8 mouse cellular contexts compared by ENCODE assay signal in genomic region chr3:38887381-38887991, GRCm38 (mm10). TPM values are rescaled to one million over a fixed set of nuclear protein-coding genes. Genes with fewer than 3 reads are reported as not detected.
A peak's percentile ranks its signal among the peaks of the same experiment; 100 is the strongest.
DNase-seq lines count a peak whose midpoint lies in the region; ATAC-seq and TF ChIP-seq lines count a peak whose summit lies in the region.

No protein-coding gene starts in this region.

- WGBS in spleen, adult 2 months, result 3% methylated on average over 47 of the region's 47 CpGs
- WGBS in embryonic facial prominence, embryonic 10.5 days, result 1% methylated on average over 47 of the region's 47 CpGs
- under 1% methylated on average over 47 of the region's 47 CpGs for WGBS in kidney, adult 2 months
- under 1% methylated on average over 47 of the region's 47 CpGs for WGBS in liver, embryonic 12.5 days (ENCODE audit: insufficient replicate concordance)

- H3K36me3 ChIP-seq in spleen, adult 2 months (ENCODE audit: control insufficient read depth, insufficient read depth, low read length), result no peaks in the 10 kb centered on the region
- peaks cover 46% of the 10 kb centered on the region for H3K36me3 ChIP-seq in embryonic facial prominence, embryonic 10.5 days (replicated peaks)
- no peaks in the 10 kb centered on the region for H3K36me3 ChIP-seq in kidney, adult 2 months (ENCODE audit: control insufficient read depth, insufficient read depth, low read length)
- H3K36me3 ChIP-seq in liver, embryonic 12.5 days, result no peaks in the 10 kb centered on the region

- ATAC-seq in liver, embryonic 12.5 days, result no peak

- TF ChIP-seq CTCF in spleen, adult 2 months (IDR thresholded peaks at IDR 0.05; ENCODE audit: extremely low read depth, insufficient read depth, insufficient read length, insufficient replicate concordance), result no peak
- no peak; the same call in 1 of the 2 replicates for TF ChIP-seq CTCF in kidney, adult 2 months (conservative IDR thresholded peaks at IDR 0.05; ENCODE audit: insufficient read depth, insufficient read length, low read depth, low read length)

- peak overlapping the region; percentile 18; the same call in 1 of the 2 replicates for H3K4me3 ChIP-seq in spleen, adult 2 months (ENCODE audit: extremely low read depth, insufficient read depth, insufficient read length)
- peak overlapping the region; percentile 73 for H3K4me3 ChIP-seq in embryonic facial prominence, embryonic 10.5 days
- peak overlapping the region; percentile 57 for H3K4me3 ChIP-seq in kidney, adult 2 months (ENCODE audit: insufficient read depth, low read depth, low read length)
- H3K4me3 ChIP-seq in liver, embryonic 12.5 days, result peak overlapping the region; percentile 61

- no peak overlapping the region for H3K27ac ChIP-seq in spleen, adult 2 months (ENCODE audit: insufficient read depth, low read length)
- H3K27ac ChIP-seq in embryonic facial prominence, embryonic 10.5 days (replicated peaks), result peak overlapping the region; percentile 93
- no peak overlapping the region for H3K27ac ChIP-seq in kidney, adult 2 months (ENCODE audit: insufficient read depth, low read depth, low read length)
- H3K27ac ChIP-seq in liver, embryonic 12.5 days, result no peak overlapping the region

- peak overlapping the region; percentile 72 for H3K4me2 ChIP-seq in liver, embryonic 12.5 days

- no peak for TF ChIP-seq POLR2A in spleen, adult 2 months (IDR thresholded peaks at IDR 0.05; ENCODE audit: low read depth, low read length)
- TF ChIP-seq POLR2A in kidney, adult 2 months (IDR thresholded peaks at IDR 0.05; ENCODE audit: low read depth, low read length), result no peak

- H3K4me1 ChIP-seq in spleen, adult 2 months (ENCODE audit: control insufficient read depth, insufficient read depth, insufficient read length), result peaks cover 15% of the 10 kb centered on the region
- H3K4me1 ChIP-seq in embryonic facial prominence, embryonic 10.5 days, result peaks cover 57% of the 10 kb centered on the region
- no peaks in the 10 kb centered on the region for H3K4me1 ChIP-seq in kidney, adult 2 months (ENCODE audit: control insufficient read depth, insufficient read depth, low read length)
- peaks cover 22% of the 10 kb centered on the region for H3K4me1 ChIP-seq in liver, embryonic 12.5 days

- H3K9me3 ChIP-seq in embryonic facial prominence, embryonic 10.5 days, result peaks cover 13% of the 10 kb centered on the region
- no peaks in the 10 kb centered on the region for H3K9me3 ChIP-seq in liver, embryonic 12.5 days (replicated peaks)

- DNase-seq in spleen, adult 2 months (ENCODE audit: low read depth in 1 of 2, low spot score in 2 of 2), result no peak
- DNase-seq in spleen, adult 18-20 months, result no peak
- DNase-seq in embryonic facial prominence, embryonic 10.5 days (ENCODE audit: low spot score), result peak; percentile 72
- peak; percentile 43 to 60 for DNase-seq in heart, adult 9 months (ENCODE audit: low spot score in 2 of 2)
- DNase-seq in kidney, adult 2 months, result peak; percentile 61
- DNase-seq in neural tube, embryonic 10.5 days (ENCODE audit: extremely low spot score, low spot score), result peak; percentile 69
- peak; percentile 63 for DNase-seq in thymus, postnatal 4 days

- peaks cover 17% of the 10 kb centered on the region for H3K27me3 ChIP-seq in spleen, adult 2 months (ENCODE audit: control insufficient read depth, insufficient read depth, low read length)
- peaks cover 30% of the 10 kb centered on the region for H3K27me3 ChIP-seq in embryonic facial prominence, embryonic 10.5 days (replicated peaks; ENCODE audit: low read depth, poor library complexity, severe bottlenecking)
- H3K27me3 ChIP-seq in kidney, adult 2 months (replicated peaks; ENCODE audit: control insufficient read depth, insufficient read depth, low read length), result no peaks in the 10 kb centered on the region
- peaks cover 51% of the 10 kb centered on the region for H3K27me3 ChIP-seq in liver, embryonic 12.5 days (replicated peaks)

- H3K9ac ChIP-seq in liver, embryonic 12.5 days, result 0 out of 2 replicates have a peak overlapping the region, but pooled peaks have one; percentile 19

RNA-seq across cellular contexts. Expression of gene Fat4, which starts 0.7 kb away (rescaled TPM):
- polyA plus RNA-seq in spleen, adult 2 months (2012; rRNA removed), result 0.83 and 0.90 TPM in 2 replicates
- polyA plus RNA-seq in embryonic facial prominence, embryonic 10.5 days (2016; fragmentation: Nextera tagmentation; extraction: Ambion mirVana), result 7.1 and 7.6 TPM in 2 replicates
- 1.6 TPM in 2 replicates for polyA plus RNA-seq in kidney, adult 2 months (2012; rRNA removed)
- 1.1 and 1.2 TPM in 2 replicates for polyA plus RNA-seq in liver, embryonic 12.5 days (2016; fragmentation: Nextera tagmentation; extraction: Ambion mirVana)

Comparison
In these comparisons a context has a peak if more than half of its experiments do, and no peak if none do; other contexts are left out.
1. DNase-seq: peak in embryonic facial prominence, embryonic 10.5 days (single experiment), heart, adult 9 months (2 of 2), kidney, adult 2 months (single experiment), neural tube, embryonic 10.5 days (single experiment) and thymus, postnatal 4 days (single experiment); none in spleen, adult 2 months (0 of 2) and spleen, adult 18-20 months (0 of 2).
2. H3K4me3 ChIP-seq: peak in every context shown above with its lines; median percentile 73 in embryonic facial prominence, embryonic 10.5 days; 61 in liver, embryonic 12.5 days; 57 in kidney, adult 2 months; 18 in spleen, adult 2 months.